Mouse (Mus musculus) activated CD4-positive, CD25-positive, alpha-beta regulatory T cell, adult 9 weeks (primary cell): ENCODE results near the gene Ap2a1. TPM values are rescaled to one million over a fixed set of nuclear protein-coding genes. Genes with fewer than 3 reads are reported as not detected.

Experiments
- polyA plus RNA-seq: library from polyadenylated mRNA; unstranded; fragments of 100-300 nt; shearing (Covaris generic); gene quantifications from one replicate; pipeline ENCODE4 v1.2.1, GENCODE M21; 2017

Gene Ap2a1
- polyA plus RNA-seq = 33.7 TPM

GRCm38 (mm10) chr7:44929204-44930151 is at the start of gene Ap2a1:
TSS of gene Ap2a1 (minus strand) at chr7:44929496.

GRCm38 (mm10) chr7:44974383-44975116 is 45.3 kb upstream of the Ap2a1 start, which contains the start of gene Cpt1c:
TSS of gene Cpt1c (minus strand) at chr7:44974851.

GRCm38 (mm10) chr7:44942904-44943303 is 13.6 kb upstream of the Ap2a1 start, which contains the start of gene Tsks:
TSS of gene Tsks (plus strand) at chr7:44943204.

GRCm38 (mm10) chr7:44895593-44896434 is 33.5 kb downstream of the Ap2a1 start, which contains the start of gene Fuz:
TSS of gene Fuz (plus strand) at chr7:44896079.

GRCm38 (mm10) chr7:44892276-44892921 is 36.9 kb downstream of the Ap2a1 start, which contains the start of gene Med25:
TSS of gene Med25 (minus strand) at chr7:44892712.

GRCm38 (mm10) chr7:44869697-44870528 is 59.4 kb downstream of the Ap2a1 start, which contains the start of gene Ptov1:
TSS of gene Ptov1 (minus strand) at chr7:44869788.

GRCm38 (mm10) chr7:44857042-44857552 is 72.2 kb downstream of the Ap2a1 start, which contains the start of gene Pnkp:
TSS of gene Pnkp (plus strand) at chr7:44857139.

Other genes with a start within 250 kb of the Ap2a1 start
- gene Izumo2, start 220.8 kb downstream of the Ap2a1 start, polyA plus RNA-seq = not detected
- gene Vrk3, start 181.1 kb downstream of the Ap2a1 start, polyA plus RNA-seq = 111 TPM
- gene Zfp473, start 178.4 kb downstream of the Ap2a1 start, polyA plus RNA-seq = 0.57 TPM
- 61.7 TPM for gene Nup62, start 113.4 kb downstream of the Ap2a1 start, polyA plus RNA-seq
- gene Il4i1, start 113.1 kb downstream of the Ap2a1 start, polyA plus RNA-seq = 2.9 TPM
- gene Atf5, start 112.8 kb downstream of the Ap2a1 start, polyA plus RNA-seq = 0.42 TPM
- gene Akt1s1, start 80.5 kb downstream of the Ap2a1 start, polyA plus RNA-seq = 17.3 TPM
- gene Tbc1d17, start 80.4 kb downstream of the Ap2a1 start, polyA plus RNA-seq = 97.4 TPM
- gene Pnkp, start 72.4 kb downstream of the Ap2a1 start, polyA plus RNA-seq = 93.3 TPM
- 9.7 TPM for gene Ptov1, start 59.7 kb downstream of the Ap2a1 start, polyA plus RNA-seq
- 40.3 TPM for gene Med25, start 36.8 kb downstream of the Ap2a1 start, polyA plus RNA-seq
- 48.2 TPM for gene Fuz, start 33.4 kb downstream of the Ap2a1 start, polyA plus RNA-seq
- gene Tsks, start 13.7 kb upstream of the Ap2a1 start, polyA plus RNA-seq = not detected
- gene Cpt1c, start 45.4 kb upstream of the Ap2a1 start, polyA plus RNA-seq = 0.42 TPM
- gene Prmt1, start 57.1 kb upstream of the Ap2a1 start, polyA plus RNA-seq = 182 TPM
- 257 TPM for gene Irf3, start 68.2 kb upstream of the Ap2a1 start, polyA plus RNA-seq
- 32.8 TPM for gene Bcl2l12, start 69.2 kb upstream of the Ap2a1 start, polyA plus RNA-seq
- gene Scaf1, start 86.9 kb upstream of the Ap2a1 start, polyA plus RNA-seq = 30.0 TPM
- 8.7 TPM for gene Rras, start 88.5 kb upstream of the Ap2a1 start, polyA plus RNA-seq
- gene Prr12, start 123.4 kb upstream of the Ap2a1 start, polyA plus RNA-seq = 4.7 TPM
- gene Nosip, start 132.9 kb upstream of the Ap2a1 start, polyA plus RNA-seq = 126 TPM
- 3.9 TPM for gene Prrg2, start 133.2 kb upstream of the Ap2a1 start, polyA plus RNA-seq
- gene Rcn3, start 162.7 kb upstream of the Ap2a1 start, polyA plus RNA-seq = 124 TPM
- gene Fcgrt, start 174.4 kb upstream of the Ap2a1 start, polyA plus RNA-seq = 6.3 TPM
- 3,104 TPM for gene Rps11, start 194.9 kb upstream of the Ap2a1 start, polyA plus RNA-seq
- gene Rpl13a, start 199.3 kb upstream of the Ap2a1 start, polyA plus RNA-seq = 2,649 TPM
- not detected for gene Gm45713, start 206.7 kb upstream of the Ap2a1 start, polyA plus RNA-seq
- gene Flt3l, start 206.9 kb upstream of the Ap2a1 start, polyA plus RNA-seq = 220 TPM
- gene Pih1d1, start 224.8 kb upstream of the Ap2a1 start, polyA plus RNA-seq = 55.1 TPM
- gene Aldh16a1, start 225.1 kb upstream of the Ap2a1 start, polyA plus RNA-seq = 64.8 TPM
- not detected for gene Slc17a7, start 234.5 kb upstream of the Ap2a1 start, polyA plus RNA-seq